Mouse (Mus musculus): ENCODE data around the gene Fgfr2.

DNA sequence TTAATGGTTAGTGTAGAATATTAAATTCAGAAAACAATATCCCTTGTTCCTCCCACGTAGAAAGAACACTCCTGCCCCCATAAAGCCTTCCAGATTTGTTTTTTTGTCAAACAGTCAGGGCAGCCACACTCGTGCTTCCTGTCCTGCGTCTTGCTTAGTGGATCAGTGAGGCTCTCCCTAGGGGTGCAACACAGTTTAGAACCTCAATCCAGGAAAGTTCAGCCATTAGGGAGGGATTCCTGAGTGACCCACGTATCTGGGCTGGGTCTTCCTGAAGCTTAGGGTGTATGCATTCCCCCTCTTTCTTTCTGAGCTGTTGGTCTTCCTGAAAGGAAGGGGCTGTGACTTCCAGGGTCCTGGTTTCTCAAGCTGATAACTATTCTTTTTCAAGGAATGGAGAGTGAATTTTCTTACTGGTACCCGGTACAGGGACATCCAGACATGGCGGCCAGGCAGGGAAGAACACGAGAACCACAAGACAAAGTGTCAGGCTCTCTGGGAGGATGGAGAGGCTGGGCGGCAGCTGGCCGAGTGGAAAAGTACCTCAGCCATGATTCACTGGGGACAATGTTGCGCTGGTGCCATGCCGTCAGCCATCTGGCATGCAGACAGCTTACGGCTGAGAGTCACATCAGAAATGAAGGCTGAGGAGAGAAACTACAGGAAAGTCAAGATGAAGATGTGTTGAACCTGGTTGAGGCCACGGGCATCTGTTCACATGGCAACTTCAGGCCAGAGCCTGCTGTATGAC is 2200.0 kb downstream of the Fgfr2 start:
- no peak for TF ChIP-seq CTCF (IDR thresholded peaks at IDR 0.05; ENCODE audit: low read depth)
- no peak for TF ChIP-seq EP300 (IDR thresholded peaks at IDR 0.05; ENCODE audit: low read depth)

Measured in liver, postnatal 0 days (tissue).